Mouse (Mus musculus) ES-E14 (cell line): ENCODE measurements around the gene Cma2. TPM values are rescaled to one million over a fixed set of nuclear protein-coding genes. Genes with fewer than 3 reads are reported as not detected.
A peak's percentile ranks its signal among the peaks of the same experiment; 100 is the strongest.
"Not testable (repeated sequence)": the region's sequence is repeated elsewhere in the genome, so short reads cannot be mapped to it uniquely, and the experiment has no call there.

Experiments used
- DNase-seq: peaks from one replicate; pipeline ENCODE4 v3.0.0-alpha.2; 2013; ENCODE audit warnings: low read depth, low spot score
- H3K27ac ChIP-seq: 2 replicates; pipeline ENCODE4 v1.5.1; 2012; ENCODE audit warnings: low read depth, mild to moderate bottlenecking, low read length, moderate library complexity, mixed read lengths; ENCODE audit not compliant: poor library complexity, insufficient read depth, severe bottlenecking
- H3K36me3 ChIP-seq: 2 replicates; pipeline ENCODE4 v1.6.1; 2012; ENCODE audit warnings: mild to moderate bottlenecking, low read length, moderate library complexity, mixed read lengths; ENCODE audit not compliant: control insufficient read depth, poor library complexity, insufficient read depth, severe bottlenecking
- H3K4me1 ChIP-seq, 2 experiments: fragments of 150-350 bp in 1 of 2; sonication (generic) in 1 of 2; 2 replicates each; pipeline ENCODE4 v1.6.1; 2012; ENCODE audit warnings: low read length in 2 of 2, mild to moderate bottlenecking in 1 of 2, mixed read lengths in 1 of 2; ENCODE audit not compliant: control insufficient read depth in 2 of 2, insufficient read depth in 2 of 2, poor library complexity in 1 of 2
- H3K4me3 ChIP-seq, 2 experiments: fragments of 150-350 bp in 1 of 2; sonication (generic) in 1 of 2; 2 replicates each; pipeline ENCODE4 v1.5.1; 2012; ENCODE audit warnings: low read length in 2 of 2, low read depth in 1 of 2, mild to moderate bottlenecking in 1 of 2, mixed read lengths in 1 of 2; ENCODE audit not compliant: insufficient read depth in 1 of 2, poor library complexity in 1 of 2, severe bottlenecking in 1 of 2
- H3K9ac ChIP-seq: 2 replicates; pipeline ENCODE4 v1.6.1; 2012; ENCODE audit warnings: low read depth, mild to moderate bottlenecking, low read length, mixed read lengths; ENCODE audit not compliant: poor library complexity, insufficient read depth, severe bottlenecking
- H3K9me3 ChIP-seq: fragments of 150-350 bp; sonication (generic); 2 replicates; pipeline ENCODE4 v1.6.1; 2012; ENCODE audit warnings: low read depth, mild to moderate bottlenecking, low read length; ENCODE audit not compliant: control insufficient read depth, insufficient read depth
- CHD2 ChIP-seq: IDR thresholded peaks from 2 replicates; pipeline ENCODE4 v1.6.1; 2014; ENCODE audit warnings: mild to moderate bottlenecking, low read depth, low read length, inconsistent platforms
- HCFC1 ChIP-seq: IDR thresholded peaks from 2 replicates; pipeline ENCODE4 v1.6.1; 2012; ENCODE audit warnings: low read length, inconsistent platforms, borderline replicate concordance; ENCODE audit not compliant: insufficient read depth
- MAFK ChIP-seq: IDR thresholded peaks from 2 replicates; pipeline ENCODE4 v1.6.1; 2014; ENCODE audit warnings: mild to moderate bottlenecking, low read depth, low read length, inconsistent platforms; ENCODE audit not compliant: insufficient read depth
- ZC3H11A ChIP-seq: IDR thresholded peaks from 2 replicates; pipeline ENCODE4 v1.6.1; 2012; ENCODE audit warnings: low read depth, mild to moderate bottlenecking, inconsistent platforms, low read length, borderline replicate concordance
- ZNF384 ChIP-seq: IDR thresholded peaks from 2 replicates; pipeline ENCODE4 v1.6.1; 2012; ENCODE audit warnings: low read depth, low read length, inconsistent platforms
- in situ Hi-C, 2 experiments: fragments of 600-800 bp; cut with MboI; formaldehyde crosslinking; loops; one replicate each; pipeline ENCODE4 v1.15.1; 2025; ENCODE audit warnings: low sequenced_read_pairs in 2 of 2, inconsistent platforms in 1 of 2; ENCODE audit not compliant: unreplicated experiment in 2 of 2
- total RNA-seq: library from RNA; depleted of rRNA; stranded (reverse); fragments of 300-350 nt; gene quantifications from 2 replicates; pipeline ENCODE4 v1.2.3, GENCODE M21; 2012

The Cma2 gene
- total RNA-seq, 1 experiment: not detected

GRCm38 (mm10) chr14:55963263-55963662 lies 12.5 kb downstream of the Cma2 start:
- Histone ChIP-seq H3K9me3 (no peaks in the 10 kb centered on the region), H3K9ac (no peak overlapping the region), H3K4me3 (no peak overlapping the region), H3K36me3 (no peaks in the 10 kb centered on the region), H3K27ac (no peak overlapping the region), H3K4me1 (peaks cover 0 to 7% of the 10 kb centered on the region in 2 experiments; a peak in 3 of 4 replicates)
- in situ Hi-C loops: no loop called here
- no peak for TF ChIP-seq HCFC1
- no peak for TF ChIP-seq MAFK
- no peak for TF ChIP-seq ZC3H11A
- peak; percentile 89 for TF ChIP-seq CHD2
- TF ChIP-seq ZNF384: 0 out of 2 replicates have a peak, but pooled peaks have one; percentile 54
- peak; percentile 61 for DNase-seq

GRCm38 (mm10) chr14:55963900-55964299 lies 13.1 kb downstream of the Cma2 start:
- H3K9ac ChIP-seq, H3K27ac ChIP-seq, H3K9me3 ChIP-seq, H3K36me3 ChIP-seq, H3K4me1 ChIP-seq, H3K4me3 ChIP-seq, in situ Hi-C loops: not testable (repeated sequence)
- TF ChIP-seq ZNF384: peak; percentile 78
- peak; percentile 70 for DNase-seq

- H3K27ac ChIP-seq, H3K36me3 ChIP-seq, in situ Hi-C loops, H3K9me3 ChIP-seq, H3K9ac ChIP-seq, H3K4me1 ChIP-seq, DNase-seq, H3K4me3 ChIP-seq: not testable (repeated sequence)
Observed at GRCm38 (mm10) chr14:55987464-55987863, 36.7 kb downstream of the Cma2 start.

DNA sequence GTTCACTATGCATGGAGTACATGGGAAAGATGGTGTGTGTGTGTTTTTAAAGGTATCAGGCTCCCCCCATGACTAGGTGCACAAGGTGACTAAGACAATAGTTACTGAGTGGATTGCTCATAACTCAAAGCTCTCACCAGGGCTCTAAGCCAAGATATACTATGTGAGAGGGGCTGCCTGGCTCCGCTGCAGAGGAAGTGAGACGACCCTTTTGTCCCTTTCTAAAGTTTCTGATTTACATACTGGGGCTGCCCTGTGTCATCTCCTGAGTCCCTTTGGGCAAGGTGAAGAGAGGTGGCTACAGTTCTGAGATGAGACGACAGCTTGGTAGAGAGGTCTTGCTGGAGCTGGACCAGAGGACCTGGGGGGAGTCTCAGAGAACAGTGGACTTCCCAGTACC lies 62.4 kb downstream of the Cma2 start:
- no peak for TF ChIP-seq CHD2
- no peak for TF ChIP-seq ZC3H11A
- no peak for TF ChIP-seq MAFK
- no peak for TF ChIP-seq HCFC1
- no peak for TF ChIP-seq ZNF384
- in situ Hi-C loops: no loop called here

GRCm38 (mm10) chr14:56013924-56014323 lies 63.1 kb downstream of the Cma2 start:
- Histone ChIP-seq H3K36me3 (no peaks in the 10 kb centered on the region), H3K4me1 (no peaks in the 10 kb centered on the region), H3K4me3 (no peak overlapping the region), H3K9me3 (no peaks in the 10 kb centered on the region), H3K9ac (no peak overlapping the region), H3K27ac (no peak overlapping the region)
- DNase-seq: no peak
- TF ChIP-seq ZC3H11A (no peak), CHD2 (no peak), HCFC1 (no peak), MAFK (no peak), ZNF384 (no peak)
- in situ Hi-C loops: no loop called here

More for the DNA sequence above, 62.4 kb downstream of the Cma2 start:
- Histone ChIP-seq H3K36me3 (no peaks in the 10 kb centered on the region), H3K4me3 (no peak overlapping the region), H3K9ac (no peak overlapping the region), H3K9me3 (no peaks in the 10 kb centered on the region), H3K27ac (no peak overlapping the region), H3K4me1 (no peaks in the 10 kb centered on the region)
- DNase-seq: no peak

GRCm38 (mm10) chr14:56017671-56018070 lies 66.9 kb downstream of the Cma2 start, which contains the start of gene Mcpt1:
Mcpt1 (plus strand) TSS chr14:56017971.
- in situ Hi-C loops, H3K36me3 ChIP-seq, H3K9ac ChIP-seq, H3K4me1 ChIP-seq, H3K27ac ChIP-seq, H3K9me3 ChIP-seq, DNase-seq, H3K4me3 ChIP-seq: not testable (repeated sequence)
